Mouse (Mus musculus): ENCODE measurements around the gene Csnka2ip. TPM values are rescaled to one million over a fixed set of nuclear protein-coding genes. Genes with fewer than 3 reads are reported as not detected.

Gene Csnka2ip
- 0.03 and 0.06 TPM in 2 replicates for polyA plus RNA-seq (2012; rRNA removed)

DNA sequence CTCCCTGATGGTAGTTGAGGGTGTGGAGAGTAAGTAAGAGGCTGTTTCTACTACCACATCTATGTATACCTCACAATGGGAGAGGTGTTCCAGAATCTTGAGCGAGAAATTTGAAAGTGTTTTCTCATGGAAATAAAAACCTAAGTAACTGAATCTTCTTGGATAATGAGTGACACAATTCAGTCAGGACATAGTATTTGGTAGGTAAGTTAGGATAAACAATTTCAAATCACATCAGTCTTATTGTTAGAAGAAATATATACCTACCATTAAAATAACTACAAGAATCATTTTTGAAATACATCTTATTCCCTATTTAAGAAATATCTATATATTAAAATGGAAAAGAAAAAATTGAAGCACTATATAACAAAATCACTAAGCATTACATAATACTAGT lies at the start of gene Csnka2ip:
TSS of gene Csnka2ip (minus strand) at position 101 of the 400 bp plus-strand sequence.
- TF ChIP-seq POLR2A (IDR thresholded peaks at IDR 0.05; ENCODE audit: borderline replicate concordance, extremely low read depth, insufficient read depth, insufficient read length, poor library complexity, severe bottlenecking): no peak
- no peak for TF ChIP-seq CTCF (IDR thresholded peaks at IDR 0.05; ENCODE audit: borderline replicate concordance, extremely low read depth, insufficient read depth, insufficient read length)
- no peak for DNase-seq (ENCODE audit: low read depth)

GRCm38 (mm10) chr16:64649594-64650290 lies 47.5 kb upstream of the Csnka2ip start:
- peak; percentile 71 for DNase-seq (ENCODE audit: low read depth)
- no peak for TF ChIP-seq POLR2A (IDR thresholded peaks at IDR 0.05; ENCODE audit: borderline replicate concordance, extremely low read depth, insufficient read depth, insufficient read length, poor library complexity, severe bottlenecking)

GRCm38 (mm10) chr16:64647771-64648170 lies 45.6 kb upstream of the Csnka2ip start:
- TF ChIP-seq CTCF (IDR thresholded peaks at IDR 0.05; ENCODE audit: borderline replicate concordance, extremely low read depth, insufficient read depth, insufficient read length): no peak
- no peak for TF ChIP-seq POLR2A (IDR thresholded peaks at IDR 0.05; ENCODE audit: borderline replicate concordance, extremely low read depth, insufficient read depth, insufficient read length, poor library complexity, severe bottlenecking)
- DNase-seq (ENCODE audit: low read depth): no peak

- DNase-seq (ENCODE audit: low read depth): no peak
- TF ChIP-seq CTCF (IDR thresholded peaks at IDR 0.05; ENCODE audit: borderline replicate concordance, extremely low read depth, insufficient read depth, insufficient read length) (no peak), POLR2A (IDR thresholded peaks at IDR 0.05; ENCODE audit: borderline replicate concordance, extremely low read depth, insufficient read depth, insufficient read length, poor library complexity, severe bottlenecking) (no peak)
Observed at GRCm38 (mm10) chr16:64635110-64635509, 32.9 kb upstream of the Csnka2ip start.

- TF ChIP-seq CTCF (IDR thresholded peaks at IDR 0.05; ENCODE audit: borderline replicate concordance, extremely low read depth, insufficient read depth, insufficient read length) (no peak), POLR2A (IDR thresholded peaks at IDR 0.05; ENCODE audit: borderline replicate concordance, extremely low read depth, insufficient read depth, insufficient read length, poor library complexity, severe bottlenecking) (no peak)
- no peak for DNase-seq (ENCODE audit: low read depth)
Observed at GRCm38 (mm10) chr16:64620116-64620515, 17.9 kb upstream of the Csnka2ip start.

- TF ChIP-seq POLR2A (IDR thresholded peaks at IDR 0.05; ENCODE audit: borderline replicate concordance, extremely low read depth, insufficient read depth, insufficient read length, poor library complexity, severe bottlenecking): no peak
- no peak for TF ChIP-seq CTCF (IDR thresholded peaks at IDR 0.05; ENCODE audit: borderline replicate concordance, extremely low read depth, insufficient read depth, insufficient read length)
- DNase-seq (ENCODE audit: low read depth): no peak
Observed at GRCm38 (mm10) chr16:64614648-64615047, 12.4 kb upstream of the Csnka2ip start.

DNA sequence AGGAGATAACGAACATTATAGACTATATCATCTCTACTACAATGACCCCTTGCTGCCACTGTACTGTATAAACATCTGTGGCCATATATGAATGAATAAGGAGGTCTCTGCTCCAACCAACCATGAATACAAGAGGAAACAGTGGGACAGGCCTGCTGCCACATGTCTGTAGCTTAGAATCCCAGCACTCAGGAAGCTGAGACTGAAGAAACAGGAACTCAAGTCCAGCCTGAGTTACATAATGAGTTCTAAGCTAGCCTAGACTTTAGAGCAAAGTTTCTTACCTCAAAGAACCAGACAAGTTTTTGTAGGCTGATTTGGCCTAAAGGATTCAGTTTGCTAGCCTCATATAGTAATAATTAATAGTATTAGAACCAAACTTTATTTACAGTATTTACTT lies 5.6 kb upstream of the Csnka2ip start:
- TF ChIP-seq POLR2A (IDR thresholded peaks at IDR 0.05; ENCODE audit: borderline replicate concordance, extremely low read depth, insufficient read depth, insufficient read length, poor library complexity, severe bottlenecking) (no peak), CTCF (IDR thresholded peaks at IDR 0.05; ENCODE audit: borderline replicate concordance, extremely low read depth, insufficient read depth, insufficient read length) (no peak)
- DNase-seq (ENCODE audit: low read depth): no peak

- no peak for DNase-seq (ENCODE audit: low read depth)
- TF ChIP-seq CTCF (IDR thresholded peaks at IDR 0.05; ENCODE audit: borderline replicate concordance, extremely low read depth, insufficient read depth, insufficient read length) (no peak), POLR2A (IDR thresholded peaks at IDR 0.05; ENCODE audit: borderline replicate concordance, extremely low read depth, insufficient read depth, insufficient read length, poor library complexity, severe bottlenecking) (no peak)
Observed at GRCm38 (mm10) chr16:64586825-64587224, 15.4 kb downstream of the Csnka2ip start.

- TF ChIP-seq CTCF (IDR thresholded peaks at IDR 0.05; ENCODE audit: borderline replicate concordance, extremely low read depth, insufficient read depth, insufficient read length) (no peak), POLR2A (IDR thresholded peaks at IDR 0.05; ENCODE audit: borderline replicate concordance, extremely low read depth, insufficient read depth, insufficient read length, poor library complexity, severe bottlenecking) (no peak)
- DNase-seq (ENCODE audit: low read depth): peak; percentile 5
Observed at GRCm38 (mm10) chr16:64586262-64586619, 16.0 kb downstream of the Csnka2ip start.

DNA sequence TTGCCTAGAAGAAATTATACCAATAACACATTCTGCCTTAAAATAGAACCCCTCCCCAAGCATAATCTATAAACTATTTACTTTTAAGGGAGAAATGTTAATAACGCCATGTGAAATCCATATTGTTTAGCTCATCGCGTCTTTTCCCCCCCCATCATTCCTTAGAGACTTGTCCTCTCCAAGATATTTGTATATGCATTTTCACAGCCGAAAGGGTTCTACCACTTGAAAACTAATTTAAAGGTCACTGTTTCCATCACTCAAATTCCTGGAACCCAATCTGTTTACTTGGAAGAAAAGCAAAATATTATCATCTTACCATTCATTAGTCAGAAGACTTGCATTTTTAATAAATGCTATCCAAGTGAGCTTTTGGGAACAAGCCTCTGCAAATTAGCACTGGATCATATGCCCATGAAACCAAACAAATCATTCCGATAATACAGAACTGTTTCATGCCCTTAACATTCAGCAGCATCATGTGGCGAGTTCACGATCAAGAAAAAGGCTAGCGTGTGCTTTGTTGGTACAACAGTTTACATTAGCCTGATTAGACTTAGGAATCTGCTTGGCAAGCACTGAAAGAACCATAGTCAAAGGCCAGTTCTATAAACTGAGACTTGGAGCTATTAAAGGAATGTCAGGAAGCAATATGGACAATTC lies 16.5 kb downstream of the Csnka2ip start:
- TF ChIP-seq CTCF (IDR thresholded peaks at IDR 0.05; ENCODE audit: borderline replicate concordance, extremely low read depth, insufficient read depth, insufficient read length): no peak
- TF ChIP-seq POLR2A (IDR thresholded peaks at IDR 0.05; ENCODE audit: borderline replicate concordance, extremely low read depth, insufficient read depth, insufficient read length, poor library complexity, severe bottlenecking): no peak

DNA sequence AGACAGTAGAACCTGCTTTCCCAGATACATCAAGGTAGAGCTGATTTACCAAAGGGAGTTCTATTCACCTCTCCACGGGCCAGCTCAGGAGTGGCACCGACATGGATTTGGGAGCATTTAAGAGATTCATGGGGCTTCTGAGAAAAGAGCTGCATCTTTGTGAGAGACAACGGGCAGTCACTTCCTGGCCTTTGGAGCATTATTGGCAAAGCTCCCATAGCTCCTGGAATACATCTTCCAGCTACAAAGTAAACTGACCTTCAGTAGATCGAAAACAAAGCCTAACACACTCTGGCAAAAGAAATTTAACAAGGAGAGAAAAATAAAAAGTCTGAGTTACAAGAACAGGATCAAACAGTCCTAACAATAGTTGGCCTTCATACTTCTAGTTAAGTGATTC lies 17.6 kb downstream of the Csnka2ip start:
- TF ChIP-seq POLR2A (IDR thresholded peaks at IDR 0.05; ENCODE audit: borderline replicate concordance, extremely low read depth, insufficient read depth, insufficient read length, poor library complexity, severe bottlenecking) (no peak), CTCF (IDR thresholded peaks at IDR 0.05; ENCODE audit: borderline replicate concordance, extremely low read depth, insufficient read depth, insufficient read length) (no peak)
- DNase-seq (ENCODE audit: low read depth): no peak

More for the DNA sequence above, 16.5 kb downstream of the Csnka2ip start:
- DNase-seq (ENCODE audit: low read depth): peak; percentile 15

DNA sequence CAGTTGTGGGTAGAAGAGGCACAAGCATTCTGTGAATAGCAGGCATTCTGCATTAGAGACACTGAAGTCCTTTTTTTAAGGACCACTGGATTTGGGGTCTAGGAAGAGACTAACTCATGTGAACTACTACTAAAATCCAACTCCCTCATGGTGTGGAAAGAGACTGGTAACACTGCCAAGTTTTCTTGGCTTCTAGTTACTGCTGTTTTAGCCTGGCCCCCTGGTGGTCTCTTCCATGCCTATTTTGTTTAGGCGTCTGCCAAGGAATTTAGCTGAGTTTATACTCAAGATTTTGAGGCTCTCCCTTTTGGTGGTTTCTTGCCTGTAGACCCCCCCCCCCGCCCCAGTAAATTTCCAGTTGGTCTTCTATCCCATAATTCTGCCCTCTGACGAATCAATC lies 18.8 kb downstream of the Csnka2ip start:
- peak; percentile 26; the same call in 1 of the 2 replicates for TF ChIP-seq CTCF (IDR thresholded peaks at IDR 0.05; ENCODE audit: borderline replicate concordance, extremely low read depth, insufficient read depth, insufficient read length)
- TF ChIP-seq POLR2A (IDR thresholded peaks at IDR 0.05; ENCODE audit: borderline replicate concordance, extremely low read depth, insufficient read depth, insufficient read length, poor library complexity, severe bottlenecking): no peak
- DNase-seq (ENCODE audit: low read depth): peak; percentile 56

All from brain, embryonic 14.5 days (tissue).